Mouse (Mus musculus) heart, adult 2 months (tissue): ENCODE measurements around the gene Clstn2.

Experiments
- CTCF ChIP-seq: fragments of 200-600 bp; IDR thresholded peaks from 2 replicates; pipeline ENCODE4 v1.8.1; 2022; ENCODE audit warnings: antibody characterized with exemption, mild to moderate bottlenecking, moderate library complexity
- EP300 ChIP-seq: fragments of 200-500 bp; IDR thresholded peaks from 2 replicates; pipeline ENCODE4 v1.6.1; 2011; ENCODE audit warnings: low read depth, low read length, control low read depth; ENCODE audit not compliant: insufficient read depth

GRCm38 (mm10) chr9:97420896-97421295 lies 612.1 kb downstream of the Clstn2 start:
- TF ChIP-seq CTCF, result no peak
- TF ChIP-seq EP300, result no peak
